Mouse (Mus musculus) stomach, embryonic 15.5 days (tissue): ENCODE results near the gene Casz1. TPM values are rescaled to one million over a fixed set of nuclear protein-coding genes. Genes with fewer than 3 reads are reported as not detected.

Experiments
- ATAC-seq: fragments of 200-750 bp; cut with Nextera tagmentation; 2 replicates; pipeline ENCODE4 v1.8.0; 2017; ENCODE audit warnings: low read depth, moderate number of reproducible peaks, moderate TSS enrichment; ENCODE audit not compliant: insufficient read depth, low FRiP score
- H3K27ac ChIP-seq: fragments of 300-500 bp; sonication (generic); 2 replicates; pipeline ENCODE4 v1.5.1; 2015; ENCODE audit warnings: mild to moderate bottlenecking, inconsistent platforms
- H3K27me3 ChIP-seq: fragments of 300-500 bp; sonication (generic); replicated peaks from 2 replicates; pipeline ENCODE4 v1.6.1; 2015; ENCODE audit warnings: inconsistent platforms
- H3K36me3 ChIP-seq: fragments of 300-500 bp; sonication (generic); 2 replicates; pipeline ENCODE4 v1.6.1; 2015; ENCODE audit warnings: inconsistent platforms
- H3K4me1 ChIP-seq: fragments of 300-500 bp; sonication (generic); 2 replicates; pipeline ENCODE4 v1.6.1; 2015; ENCODE audit warnings: inconsistent platforms
- H3K4me2 ChIP-seq: fragments of 300-500 bp; sonication (generic); 2 replicates; pipeline ENCODE4 v1.6.1; 2015; ENCODE audit warnings: mild to moderate bottlenecking, inconsistent platforms
- H3K4me3 ChIP-seq: fragments of 300-500 bp; sonication (generic); replicated peaks from 2 replicates; pipeline ENCODE4 v1.5.1; 2015; ENCODE audit warnings: inconsistent platforms
- H3K9ac ChIP-seq: fragments of 300-500 bp; sonication (generic); 2 replicates; pipeline ENCODE4 v1.6.1; 2015; ENCODE audit warnings: inconsistent platforms
- H3K9me3 ChIP-seq: fragments of 300-500 bp; sonication (generic); 2 replicates; pipeline ENCODE4 v1.6.1; 2016; ENCODE audit warnings: inconsistent platforms
- WGBS: fragments of 180-500 bp; shearing (Covaris S2); methylation state at CpG from one replicate; pipeline ENCODE4 v1.1.7; 2015; 5-methylcytosine and 5-hydroxymethylcytosine counted together
- polyA plus RNA-seq: library from polyadenylated mRNA; unstranded; fragments of >200 nt; fragmentation: Nextera tagmentation; extraction: Ambion mirVana; gene quantifications from 2 replicates; pipeline ENCODE4 v1.2.1, GENCODE M21; 2015

Casz1 gene
- polyA plus RNA-seq, 1 experiment from 2014 or later, result 8.9 TPM

GRCm38 (mm10) chr4:148928876-148929275, 124.6 kb downstream of the Casz1 start:
- Histone ChIP-seq H3K4me1 (peaks cover 42% of the 10 kb centered on the region), H3K27me3 (no peaks in the 10 kb centered on the region), H3K36me3 (no peaks in the 10 kb centered on the region), H3K4me3 (no peak overlapping the region), H3K9ac (no peak overlapping the region), H3K9me3 (no peaks in the 10 kb centered on the region), H3K27ac (no peak overlapping the region), H3K4me2 (no peak overlapping the region)
- ATAC-seq, result no peak
- 87% methylated on average over 16 of the region's 16 CpGs for WGBS

GRCm38 (mm10) chr4:148930721-148931229, 126.5 kb downstream of the Casz1 start:
- Histone ChIP-seq H3K27ac (peak overlapping the region; percentile 36), H3K4me2 (no peak overlapping the region), H3K9me3 (no peaks in the 10 kb centered on the region), H3K27me3 (no peaks in the 10 kb centered on the region), H3K4me3 (no peak overlapping the region), H3K9ac (no peak overlapping the region), H3K4me1 (peaks cover 42% of the 10 kb centered on the region), H3K36me3 (no peaks in the 10 kb centered on the region)
- no peak for ATAC-seq
- WGBS, result 67% methylated on average over 9 of the region's 9 CpGs

- Histone ChIP-seq H3K27me3 (no peaks in the 10 kb centered on the region), H3K9me3 (no peaks in the 10 kb centered on the region), H3K4me2 (no peak overlapping the region), H3K4me3 (no peak overlapping the region), H3K27ac (no peak overlapping the region), H3K9ac (no peak overlapping the region), H3K4me1 (peaks cover 27% of the 10 kb centered on the region), H3K36me3 (no peaks in the 10 kb centered on the region)
- no peak for ATAC-seq
- WGBS, result 88% methylated on average over 13 of the region's 13 CpGs
These were observed 128.9 kb downstream of the Casz1 start for GRCm38 (mm10) chr4:148933109-148933508.

- peak; percentile 72 for ATAC-seq
- Histone ChIP-seq H3K4me2 (peak overlapping the region; percentile 8; the same call in 1 of the 2 replicates), H3K9me3 (no peaks in the 10 kb centered on the region), H3K36me3 (peaks cover 7% of the 10 kb centered on the region), H3K4me1 (peaks cover 30% of the 10 kb centered on the region), H3K27me3 (0 out of 2 replicates have a peak, but pooled peaks cover 5% of the 10 kb centered on the region), H3K27ac (peak overlapping the region; percentile 64), H3K9ac (no peak overlapping the region), H3K4me3 (no peak overlapping the region)
- WGBS, result 16% methylated on average over 13 of the region's 13 CpGs
These were observed 131.0 kb downstream of the Casz1 start for GRCm38 (mm10) chr4:148935211-148935610.

GRCm38 (mm10) chr4:148936111-148936510, 131.9 kb downstream of the Casz1 start:
- H3K4me3 ChIP-seq, result no peak overlapping the region
- peaks cover 7% of the 10 kb centered on the region for H3K36me3 ChIP-seq
- H3K4me1 ChIP-seq, result peaks cover 32% of the 10 kb centered on the region
- WGBS, result 83% methylated on average over 12 of the region's 12 CpGs
- 0 out of 2 replicates have a peak, but pooled peaks cover 5% of the 10 kb centered on the region for H3K27me3 ChIP-seq
- peak overlapping the region; percentile 64 for H3K27ac ChIP-seq
- no peak for ATAC-seq
- no peak overlapping the region for H3K4me2 ChIP-seq
- H3K9ac ChIP-seq, result no peak overlapping the region
- H3K9me3 ChIP-seq, result no peaks in the 10 kb centered on the region

- peak overlapping the region; percentile 17; the same call in 1 of the 2 replicates for H3K27ac ChIP-seq
- no peaks in the 10 kb centered on the region for H3K9me3 ChIP-seq
- no peak overlapping the region for H3K9ac ChIP-seq
- 90% methylated on average over 12 of the region's 12 CpGs for WGBS
- no peak for ATAC-seq
- H3K4me3 ChIP-seq, result no peak overlapping the region
- H3K36me3 ChIP-seq, result peaks cover 7% of the 10 kb centered on the region
- no peak overlapping the region for H3K4me2 ChIP-seq
- 0 out of 2 replicates have a peak, but pooled peaks cover 5% of the 10 kb centered on the region for H3K27me3 ChIP-seq
- H3K4me1 ChIP-seq, result peaks cover 36% of the 10 kb centered on the region
These were observed 132.5 kb downstream of the Casz1 start for GRCm38 (mm10) chr4:148936727-148937126.

- no peak overlapping the region for H3K4me2 ChIP-seq
- H3K9ac ChIP-seq, result no peak overlapping the region
- H3K4me3 ChIP-seq, result no peak overlapping the region
- peaks cover 34% of the 10 kb centered on the region for H3K4me1 ChIP-seq
- H3K27ac ChIP-seq, result no peak overlapping the region
- H3K9me3 ChIP-seq, result no peaks in the 10 kb centered on the region
- H3K27me3 ChIP-seq, result 0 out of 2 replicates have a peak, but pooled peaks cover 5% of the 10 kb centered on the region
- peaks cover 7% of the 10 kb centered on the region for H3K36me3 ChIP-seq
- WGBS, result 85% methylated on average over 26 of the region's 26 CpGs
- no peak for ATAC-seq
These were observed 134.3 kb downstream of the Casz1 start for GRCm38 (mm10) chr4:148938546-148938945.

GRCm38 (mm10) chr4:148940674-148941211, 136.5 kb downstream of the Casz1 start:
- peak overlapping the region; percentile 14; the same call in 1 of the 2 replicates for H3K4me3 ChIP-seq
- H3K4me1 ChIP-seq, result peaks cover 27% of the 10 kb centered on the region
- 10% methylated on average over 25 of the region's 25 CpGs for WGBS
- 0 out of 2 replicates have a peak, but pooled peaks cover 5% of the 10 kb centered on the region for H3K27me3 ChIP-seq
- no peak overlapping the region for H3K9ac ChIP-seq
- ATAC-seq, result peak; percentile 91
- H3K9me3 ChIP-seq, result no peaks in the 10 kb centered on the region
- H3K36me3 ChIP-seq, result peaks cover 7% of the 10 kb centered on the region
- peak overlapping the region; percentile 45 for H3K4me2 ChIP-seq
- H3K27ac ChIP-seq, result peak overlapping the region; percentile 70

- no peak overlapping the region for H3K9ac ChIP-seq
- 39% methylated on average over 11 of the region's 11 CpGs for WGBS
- H3K27me3 ChIP-seq, result 0 out of 2 replicates have a peak, but pooled peaks cover 5% of the 10 kb centered on the region
- peak; percentile 5; the same call in 1 of the 2 replicates for ATAC-seq
- H3K27ac ChIP-seq, result peak overlapping the region; percentile 70
- no peaks in the 10 kb centered on the region for H3K9me3 ChIP-seq
- H3K36me3 ChIP-seq, result peaks cover 7% of the 10 kb centered on the region
- peak overlapping the region; percentile 14; the same call in 1 of the 2 replicates for H3K4me3 ChIP-seq
- H3K4me1 ChIP-seq, result peaks cover 27% of the 10 kb centered on the region
- peak overlapping the region; percentile 45 for H3K4me2 ChIP-seq
These were observed 137.1 kb downstream of the Casz1 start for GRCm38 (mm10) chr4:148941321-148941720.

- ATAC-seq, result no peak
- no peak overlapping the region for H3K4me2 ChIP-seq
- no peak overlapping the region for H3K9ac ChIP-seq
- H3K9me3 ChIP-seq, result no peaks in the 10 kb centered on the region
- H3K36me3 ChIP-seq, result peaks cover 7% of the 10 kb centered on the region
- WGBS, result 46% methylated on average over 5 of the region's 5 CpGs
- H3K27me3 ChIP-seq, result 0 out of 2 replicates have a peak, but pooled peaks cover 5% of the 10 kb centered on the region
- H3K27ac ChIP-seq, result no peak overlapping the region
- no peak overlapping the region for H3K4me3 ChIP-seq
- H3K4me1 ChIP-seq, result peaks cover 38% of the 10 kb centered on the region
These were observed 138.9 kb downstream of the Casz1 start for GRCm38 (mm10) chr4:148943099-148943498.

GRCm38 (mm10) chr4:148945476-148945881, 141.2 kb downstream of the Casz1 start:
- no peak overlapping the region for H3K9ac ChIP-seq
- peaks cover 37% of the 10 kb centered on the region for H3K4me1 ChIP-seq
- no peaks in the 10 kb centered on the region for H3K27me3 ChIP-seq
- no peak overlapping the region for H3K4me3 ChIP-seq
- no peaks in the 10 kb centered on the region for H3K36me3 ChIP-seq
- H3K9me3 ChIP-seq, result no peaks in the 10 kb centered on the region
- WGBS, result 71% methylated on average over 4 of the region's 4 CpGs
- ATAC-seq, result no peak
- no peak overlapping the region for H3K4me2 ChIP-seq
- H3K27ac ChIP-seq, result no peak overlapping the region

- H3K4me1 ChIP-seq, result peaks cover 37% of the 10 kb centered on the region
- no peak for ATAC-seq
- 81% methylated on average over 8 of the region's 8 CpGs for WGBS
These were observed 141.8 kb downstream of the Casz1 start for GRCm38 (mm10) chr4:148946071-148946470.

More at GRCm38 (mm10) chr4:148946071-148946470, 141.8 kb downstream of the Casz1 start:
- Histone ChIP-seq H3K36me3 (no peaks in the 10 kb centered on the region), H3K27ac (no peak overlapping the region), H3K9me3 (no peaks in the 10 kb centered on the region), H3K4me2 (no peak overlapping the region), H3K9ac (no peak overlapping the region), H3K4me3 (no peak overlapping the region), H3K27me3 (peaks cover 3% of the 10 kb centered on the region; the same call in 1 of the 2 replicates)
